Mouse (Mus musculus): ENCODE measurements at regions not wholly inside any gene's neighbourhood (a gene's known extent, or its start where the extent isn't known, plus 50 kb on each side); places are given as distances from the start of the nearest gene placed in this dataset.

- TF ChIP-seq CTCF (IDR thresholded peaks at IDR 0.05; ENCODE audit: low read depth, low read length) (no peak), POLR2A (IDR thresholded peaks at IDR 0.05; ENCODE audit: borderline replicate concordance, low read depth, low read length) (no peak)
Measured at GRCm38 (mm10) chr12:52422729-52423128, 81.0 kb upstream of the Arhgap5 start.
